Mouse (Mus musculus) neural tube, embryonic 11.5 days (tissue): ENCODE measurements at regions not wholly inside any gene's neighbourhood (a gene's known extent, or its start where the extent isn't known, plus 50 kb on each side); places are given as distances from the start of the nearest gene placed in this dataset.

Experiments used
- ATAC-seq: fragments of 200-750 bp; cut with Nextera tagmentation; 2 replicates; pipeline ENCODE4 v1.8.0; 2017; ENCODE audit warnings: moderate number of reproducible peaks, mild to moderate bottlenecking, moderate TSS enrichment, moderate library complexity; ENCODE audit not compliant: insufficient read depth, low FRiP score, low TSS enrichment
- DNase-seq: peaks from one replicate; pipeline ENCODE4 v3.0.0-alpha.2; 2015; ENCODE audit warnings: low spot score
- H3K27ac ChIP-seq: fragments of 300-500 bp; sonication (generic); 2 replicates; pipeline ENCODE4 v1.5.1; 2014; ENCODE audit warnings: low read depth, mild to moderate bottlenecking, low read length
- H3K27me3 ChIP-seq: fragments of 300-500 bp; sonication (generic); 2 replicates; pipeline ENCODE4 v1.6.1; 2014; ENCODE audit warnings: mild to moderate bottlenecking, low read length, mixed read lengths; ENCODE audit not compliant: control insufficient read depth, insufficient read depth
- H3K36me3 ChIP-seq: fragments of 300-500 bp; sonication (generic); 2 replicates; pipeline ENCODE4 v1.6.1; 2014; ENCODE audit warnings: mild to moderate bottlenecking, low read length, moderate library complexity, mixed read lengths; ENCODE audit not compliant: control insufficient read depth, insufficient read depth
- H3K4me1 ChIP-seq: fragments of 300-500 bp; sonication (generic); 2 replicates; pipeline ENCODE4 v1.6.1; 2014; ENCODE audit warnings: low read length, mixed read lengths; ENCODE audit not compliant: control insufficient read depth, insufficient read depth
- H3K4me2 ChIP-seq: fragments of 300-500 bp; sonication (generic); 2 replicates; pipeline ENCODE4 v1.6.1; 2014; ENCODE audit warnings: low read depth, mild to moderate bottlenecking, moderate library complexity
- H3K4me3 ChIP-seq: fragments of 300-500 bp; sonication (generic); 2 replicates; pipeline ENCODE4 v1.5.1; 2014; ENCODE audit warnings: low read depth, low read length
- H3K9ac ChIP-seq: fragments of 300-500 bp; sonication (generic); 2 replicates; pipeline ENCODE4 v1.6.1; 2014; ENCODE audit warnings: mild to moderate bottlenecking, low read length
- H3K9me3 ChIP-seq: fragments of 300-500 bp; sonication (generic); 2 replicates; pipeline ENCODE4 v1.6.1; 2016; ENCODE audit warnings: low read length; ENCODE audit not compliant: control insufficient read depth
- WGBS: fragments of 180-500 bp; shearing (Covaris S2); extraction: QIAGEN DNeasy Blood & Tissue Kit; methylation state at CpG from one replicate; pipeline ENCODE4 v1.1.7; 2014; 5-methylcytosine and 5-hydroxymethylcytosine counted together

- Histone ChIP-seq H3K4me2 (no peak overlapping the region), H3K27me3 (no peaks in the 10 kb centered on the region), H3K4me1 (no peaks in the 10 kb centered on the region), H3K36me3 (no peaks in the 10 kb centered on the region), H3K9me3 (no peaks in the 10 kb centered on the region), H3K4me3 (no peak overlapping the region), H3K27ac (no peak overlapping the region), H3K9ac (no peak overlapping the region)
- 55% methylated on average over 2 of the region's 2 CpGs for WGBS
- DNase-seq: no peak
- no peak for ATAC-seq
These were observed 512.2 kb upstream of the Mki67 start for GRCm38 (mm10) chr7:136228331-136228730.

DNA sequence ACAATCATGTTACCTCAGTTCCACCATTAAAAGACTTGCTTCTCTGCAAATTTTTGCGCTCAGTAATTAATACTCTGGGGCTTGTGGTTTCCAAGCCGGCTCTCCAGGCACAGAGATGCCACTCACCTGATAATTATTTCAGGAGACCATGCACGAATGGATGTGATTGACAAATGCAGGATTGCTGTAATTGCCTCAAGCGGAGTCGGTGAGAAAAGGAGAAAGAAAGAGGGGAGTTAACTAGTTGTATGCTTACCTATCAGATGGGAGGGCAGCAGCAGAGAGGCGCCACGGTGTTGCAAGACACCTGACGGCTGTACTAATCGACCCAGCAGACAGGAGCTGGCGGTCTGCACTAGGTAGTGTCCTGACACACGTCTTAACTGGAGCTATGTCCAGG is 513.4 kb upstream of the Mki67 start:
- ATAC-seq (no peak), DNase-seq (no peak)
- H3K9ac ChIP-seq: no peak overlapping the region
- no peaks in the 10 kb centered on the region for H3K9me3 ChIP-seq
- H3K4me3 ChIP-seq: no peak overlapping the region
- H3K27me3 ChIP-seq: no peaks in the 10 kb centered on the region
- H3K27ac ChIP-seq: no peak overlapping the region
- whole genome bisulfite sequencing: 79% methylated on average over 11 of the region's 11 CpGs
- no peaks in the 10 kb centered on the region for H3K4me1 ChIP-seq
- no peak overlapping the region for H3K4me2 ChIP-seq
- H3K36me3 ChIP-seq: no peaks in the 10 kb centered on the region

DNA sequence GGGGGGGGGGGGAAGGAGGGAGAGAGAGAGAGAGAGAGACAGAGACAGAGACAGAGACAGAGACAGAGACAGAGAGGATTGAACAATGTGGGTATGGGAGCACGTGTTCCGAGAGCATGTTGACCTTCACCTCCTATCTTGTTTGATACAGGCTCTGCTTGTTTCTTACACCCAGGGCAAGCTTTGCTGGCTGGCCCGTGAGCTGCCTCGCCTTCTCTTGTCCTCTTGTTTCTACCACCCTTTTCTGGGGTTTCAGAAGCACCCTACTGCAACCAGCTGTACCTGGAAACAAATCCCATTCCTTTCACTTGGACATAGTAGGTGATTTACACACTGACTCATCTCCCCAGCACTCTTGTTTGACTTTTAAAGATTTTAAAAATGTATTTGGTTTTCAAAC is 516.0 kb upstream of the Mki67 start:
- Histone ChIP-seq H3K27me3 (no peaks in the 10 kb centered on the region), H3K4me2 (no peak overlapping the region), H3K9me3 (no peaks in the 10 kb centered on the region), H3K4me3 (no peak overlapping the region), H3K36me3 (no peaks in the 10 kb centered on the region), H3K27ac (no peak overlapping the region), H3K4me1 (no peaks in the 10 kb centered on the region), H3K9ac (no peak overlapping the region)
- WGBS: 86% methylated on average over 4 of the region's 4 CpGs
- DNase-seq (no peak), ATAC-seq (no peak)

- Histone ChIP-seq H3K27ac (no peak overlapping the region), H3K4me2 (no peak overlapping the region), H3K27me3 (no peaks in the 10 kb centered on the region), H3K9ac (no peak overlapping the region), H3K9me3 (no peaks in the 10 kb centered on the region), H3K4me1 (no peaks in the 10 kb centered on the region), H3K4me3 (no peak overlapping the region), H3K36me3 (no peaks in the 10 kb centered on the region)
- DNase-seq (no peak), ATAC-seq (no peak)
- WGBS: 66% methylated on average over 2 of the region's 2 CpGs
These were observed 519.4 kb upstream of the Mki67 start for GRCm38 (mm10) chr7:136235563-136235962.

DNA sequence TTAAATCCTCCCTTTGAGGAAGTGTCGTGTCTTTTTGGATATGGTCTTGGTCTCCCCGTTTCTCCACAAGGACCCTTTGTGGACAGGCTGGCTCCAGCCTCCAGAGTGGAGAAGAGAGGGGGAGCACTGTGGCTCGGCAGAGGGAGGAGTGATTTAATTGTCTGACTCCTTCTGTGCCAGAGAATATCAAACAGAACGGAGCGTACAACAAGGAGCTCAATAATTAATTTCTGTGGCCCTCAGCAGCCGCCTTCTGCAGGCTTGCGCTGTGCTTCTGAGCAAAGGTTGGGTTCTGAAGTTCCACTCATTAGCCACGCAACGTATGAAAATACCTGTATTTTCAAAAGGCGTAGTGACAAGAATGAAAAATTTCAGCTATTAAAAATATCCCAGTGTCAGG is 520.2 kb upstream of the Mki67 start:
- no peaks in the 10 kb centered on the region for H3K9me3 ChIP-seq
- no peaks in the 10 kb centered on the region for H3K36me3 ChIP-seq
- H3K4me1 ChIP-seq: no peaks in the 10 kb centered on the region
- no peak for ATAC-seq
- H3K27ac ChIP-seq: no peak overlapping the region
- DNase-seq: no peak
- no peaks in the 10 kb centered on the region for H3K27me3 ChIP-seq
- H3K9ac ChIP-seq: no peak overlapping the region
- WGBS: 72% methylated on average over 10 of the region's 10 CpGs
- no peak overlapping the region for H3K4me3 ChIP-seq
- no peak overlapping the region for H3K4me2 ChIP-seq

GRCm38 (mm10) chr7:136265691-136266090 is 549.5 kb upstream of the Mki67 start:
- ATAC-seq (no peak), DNase-seq (no peak)
- no peak overlapping the region for H3K9ac ChIP-seq
- 43% methylated on average over 6 of the region's 6 CpGs for WGBS
- H3K9me3 ChIP-seq: no peaks in the 10 kb centered on the region
- H3K4me3 ChIP-seq: no peak overlapping the region
- no peaks in the 10 kb centered on the region for H3K36me3 ChIP-seq
- no peaks in the 10 kb centered on the region for H3K27me3 ChIP-seq
- no peak overlapping the region for H3K27ac ChIP-seq
- H3K4me1 ChIP-seq: no peaks in the 10 kb centered on the region
- H3K4me2 ChIP-seq: no peak overlapping the region

GRCm38 (mm10) chr7:136267716-136268489 is 551.7 kb upstream of the Mki67 start:
- Histone ChIP-seq H3K27me3 (no peaks in the 10 kb centered on the region), H3K36me3 (no peaks in the 10 kb centered on the region), H3K9ac (no peak overlapping the region), H3K4me3 (no peak overlapping the region), H3K4me1 (no peaks in the 10 kb centered on the region), H3K9me3 (no peaks in the 10 kb centered on the region), H3K27ac (no peak overlapping the region), H3K4me2 (no peak overlapping the region)
- ATAC-seq (no peak), DNase-seq (no peak)
- 82% methylated on average over 7 of the region's 7 CpGs for WGBS

DNA sequence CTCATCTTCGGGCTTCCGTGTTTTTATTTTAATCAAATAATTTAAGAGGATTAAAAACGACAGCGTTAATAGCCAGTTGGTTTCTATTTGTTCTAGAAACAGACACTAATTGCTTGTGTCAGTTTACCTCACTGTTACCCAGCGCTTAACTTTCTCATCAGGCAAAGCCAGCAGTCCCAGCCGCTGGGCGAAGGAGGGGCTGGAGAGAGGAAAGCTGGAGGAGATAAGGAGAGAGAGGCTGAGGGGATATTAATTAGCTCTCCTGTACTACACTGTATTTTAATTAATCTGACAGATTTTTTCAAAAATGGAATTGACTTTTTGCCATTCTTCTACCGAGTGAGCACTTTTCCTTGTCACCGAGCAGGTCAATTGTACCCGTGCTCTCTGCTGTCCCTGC is 559.5 kb upstream of the Mki67 start:
- DNase-seq (no peak), ATAC-seq (no peak)
- Histone ChIP-seq H3K4me1 (no peaks in the 10 kb centered on the region), H3K4me3 (no peak overlapping the region), H3K27ac (no peak overlapping the region), H3K9ac (no peak overlapping the region), H3K27me3 (no peaks in the 10 kb centered on the region), H3K36me3 (no peaks in the 10 kb centered on the region), H3K9me3 (no peaks in the 10 kb centered on the region), H3K4me2 (no peak overlapping the region)
- 84% methylated on average over 10 of the region's 10 CpGs for WGBS

DNA sequence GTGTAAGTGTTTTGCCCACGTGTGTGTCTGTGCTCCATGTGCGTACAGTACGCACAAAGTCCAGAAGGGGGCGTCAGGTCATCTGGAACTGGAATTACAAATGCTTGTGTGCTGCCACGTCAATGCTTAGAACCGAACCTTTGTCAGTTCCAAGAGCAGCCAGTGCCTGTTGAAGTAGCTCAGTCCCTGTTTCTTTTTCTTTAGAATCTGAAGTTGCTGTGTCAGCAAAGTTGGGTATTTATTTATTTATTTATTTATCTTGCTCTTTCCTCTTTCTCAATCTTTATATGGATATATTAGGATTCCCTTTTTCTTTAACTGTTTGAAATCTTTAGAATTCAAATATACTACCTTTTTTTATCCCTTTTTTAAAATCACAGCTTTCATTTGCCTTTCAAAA is 567.6 kb upstream of the Mki67 start:
- Histone ChIP-seq H3K4me3 (no peak overlapping the region), H3K36me3 (no peaks in the 10 kb centered on the region), H3K9ac (no peak overlapping the region), H3K4me1 (no peaks in the 10 kb centered on the region), H3K9me3 (no peaks in the 10 kb centered on the region), H3K27ac (no peak overlapping the region), H3K4me2 (no peak overlapping the region), H3K27me3 (no peaks in the 10 kb centered on the region)
- DNase-seq (no peak), ATAC-seq (no peak)
- WGBS: 87% methylated on average over 6 of the region's 6 CpGs
